Mouse (Mus musculus) neural tube, embryonic 15.5 days (tissue): ENCODE data around the gene Tex13b. TPM values are rescaled to one million over a fixed set of nuclear protein-coding genes. Genes with fewer than 3 reads are reported as not detected.
"Not testable (repeated sequence)": the region's sequence is repeated elsewhere in the genome, so short reads cannot be mapped to it uniquely, and the experiment has no call there.

ENCODE experiments used
- ATAC-seq: fragments of 200-750 bp; cut with Nextera tagmentation; 2 replicates; pipeline ENCODE4 v1.8.0; 2017; ENCODE audit warnings: mild to moderate bottlenecking, moderate TSS enrichment, moderate library complexity; ENCODE audit not compliant: low FRiP score
- H3K27ac ChIP-seq: fragments of 300-500 bp; sonication (generic); replicated peaks from 2 replicates; pipeline ENCODE4 v1.5.1; 2015; ENCODE audit warnings: mild to moderate bottlenecking, inconsistent platforms
- H3K27me3 ChIP-seq: fragments of 300-500 bp; sonication (generic); replicated peaks from 2 replicates; pipeline ENCODE4 v1.6.1; 2015; ENCODE audit warnings: inconsistent platforms
- H3K36me3 ChIP-seq: fragments of 300-500 bp; sonication (generic); 2 replicates; pipeline ENCODE4 v1.6.1; 2015; ENCODE audit warnings: inconsistent platforms
- H3K4me1 ChIP-seq: fragments of 300-500 bp; sonication (generic); 2 replicates; pipeline ENCODE4 v1.6.1; 2015; ENCODE audit warnings: inconsistent platforms
- H3K4me2 ChIP-seq: fragments of 300-500 bp; sonication (generic); 2 replicates; pipeline ENCODE4 v1.6.1; 2015; ENCODE audit warnings: inconsistent platforms, mild to moderate bottlenecking, moderate library complexity
- H3K4me3 ChIP-seq: fragments of 300-500 bp; sonication (generic); replicated peaks from 2 replicates; pipeline ENCODE4 v1.5.1; 2015; ENCODE audit warnings: mild to moderate bottlenecking, inconsistent platforms
- H3K9ac ChIP-seq: fragments of 300-500 bp; sonication (generic); replicated peaks from 2 replicates; pipeline ENCODE4 v1.6.1; 2015; ENCODE audit warnings: mild to moderate bottlenecking, inconsistent platforms
- H3K9me3 ChIP-seq: fragments of 300-500 bp; sonication (generic); replicated peaks from 2 replicates; pipeline ENCODE4 v1.6.1; 2016; ENCODE audit warnings: inconsistent platforms
- WGBS: fragments of 180-500 bp; shearing (Covaris S2); methylation state at CpG from one replicate; pipeline ENCODE4 v1.1.7; 2015; ENCODE audit warnings: mixed read lengths; 5-methylcytosine and 5-hydroxymethylcytosine counted together
- polyA plus RNA-seq: library from polyadenylated mRNA; unstranded; fragments of >200 nt; fragmentation: Nextera tagmentation; extraction: Ambion mirVana; gene quantifications from 2 replicates; pipeline ENCODE4 v1.2.1, GENCODE M21; 2015

Gene Tex13b
- polyA plus RNA-seq, result not detected in 2 replicates

- 93% methylated on average over 22 of the region's 22 CpGs for WGBS
- Histone ChIP-seq H3K27me3 (peaks cover 5% of the 10 kb centered on the region; the same call in 1 of the 2 replicates), H3K27ac (no peak within 1 kb of the TSS), H3K9me3 (no peaks in the 10 kb centered on the region), H3K4me3 (no peak within 1 kb of the TSS), H3K4me2 (no peak within 1 kb of the TSS), H3K9ac (no peak within 1 kb of the TSS), H3K36me3 (no peaks in the 10 kb centered on the region), H3K4me1 (no peaks in the 10 kb centered on the region)
- no peak for ATAC-seq
These were observed at the start of gene Tex13b for GRCm38 (mm10) chrX:140813312-140814006. Gene Tex13b, minus strand, starts transcription at chrX:140813433.

- Histone ChIP-seq H3K4me2 (no peak overlapping the region), H3K27ac (no peak overlapping the region), H3K27me3 (peaks cover 6% of the 10 kb centered on the region; the same call in 1 of the 2 replicates), H3K4me3 (no peak overlapping the region), H3K9me3 (no peaks in the 10 kb centered on the region), H3K9ac (no peak overlapping the region), H3K4me1 (no peaks in the 10 kb centered on the region), H3K36me3 (no peaks in the 10 kb centered on the region)
- 94% methylated on average over 6 of the region's 6 CpGs for WGBS
- ATAC-seq, result no peak
These were observed 49.5 kb upstream of the Tex13b start for GRCm38 (mm10) chrX:140862760-140863159.

- Histone ChIP-seq H3K4me1 (no peaks in the 10 kb centered on the region), H3K4me3 (no peak overlapping the region), H3K27me3 (0 out of 2 replicates have a peak, but pooled peaks cover 2% of the 10 kb centered on the region), H3K9ac (no peak overlapping the region), H3K27ac (no peak overlapping the region), H3K9me3 (no peaks in the 10 kb centered on the region), H3K4me2 (no peak overlapping the region), H3K36me3 (no peaks in the 10 kb centered on the region)
- 34% methylated on average over 2 of the region's 2 CpGs for WGBS
- ATAC-seq, result no peak
These were observed 44.2 kb upstream of the Tex13b start for GRCm38 (mm10) chrX:140857445-140857844.

GRCm38 (mm10) chrX:140857040-140857439 lies 43.8 kb upstream of the Tex13b start:
- not testable (repeated sequence) for H3K27me3 ChIP-seq, H3K9me3 ChIP-seq, H3K4me1 ChIP-seq, H3K9ac ChIP-seq, H3K4me3 ChIP-seq, ATAC-seq, H3K36me3 ChIP-seq, H3K4me2 ChIP-seq, H3K27ac ChIP-seq
- 62% methylated on average over 5 of the region's 5 CpGs for WGBS

GRCm38 (mm10) chrX:140854561-140854960 lies 41.3 kb upstream of the Tex13b start:
- H3K4me2 ChIP-seq, result no peak overlapping the region
- ATAC-seq, result no peak
- no peaks in the 10 kb centered on the region for H3K36me3 ChIP-seq
- H3K9ac ChIP-seq, result no peak overlapping the region
- H3K27ac ChIP-seq, result no peak overlapping the region
- H3K4me3 ChIP-seq, result no peak overlapping the region
- H3K4me1 ChIP-seq, result no peaks in the 10 kb centered on the region
- WGBS, result 65% methylated on average over 3 of the region's 3 CpGs
- H3K9me3 ChIP-seq, result no peaks in the 10 kb centered on the region
- 0 out of 2 replicates have a peak, but pooled peaks cover 2% of the 10 kb centered on the region for H3K27me3 ChIP-seq

- not testable (repeated sequence) for H3K9me3 ChIP-seq, H3K4me3 ChIP-seq, H3K4me2 ChIP-seq, H3K27ac ChIP-seq, ATAC-seq, H3K9ac ChIP-seq, H3K36me3 ChIP-seq, H3K27me3 ChIP-seq, H3K4me1 ChIP-seq
- no CpG with 5 or more reads among the region's 1 CpGs for WGBS
These were observed 32.2 kb upstream of the Tex13b start for GRCm38 (mm10) chrX:140845401-140845800.

GRCm38 (mm10) chrX:140839887-140840286 lies 26.7 kb upstream of the Tex13b start:
- Histone ChIP-seq H3K27ac (no peak overlapping the region), H3K4me3 (no peak overlapping the region), H3K9ac (no peak overlapping the region), H3K9me3 (no peaks in the 10 kb centered on the region), H3K27me3 (peaks cover 9% of the 10 kb centered on the region), H3K4me2 (no peak overlapping the region), H3K36me3 (no peaks in the 10 kb centered on the region), H3K4me1 (no peaks in the 10 kb centered on the region)
- 66% methylated on average over 4 of the region's 4 CpGs for WGBS
- ATAC-seq, result no peak

- Histone ChIP-seq H3K4me1 (no peaks in the 10 kb centered on the region), H3K9ac (no peak overlapping the region), H3K9me3 (no peaks in the 10 kb centered on the region), H3K36me3 (no peaks in the 10 kb centered on the region), H3K4me3 (no peak overlapping the region), H3K27ac (no peak overlapping the region), H3K27me3 (peaks cover 9% of the 10 kb centered on the region), H3K4me2 (no peak overlapping the region)
- 85% methylated on average over 3 of the region's 3 CpGs for WGBS
- ATAC-seq, result no peak
These were observed 24.8 kb upstream of the Tex13b start for GRCm38 (mm10) chrX:140838077-140838476.

GRCm38 (mm10) chrX:140831706-140832105 lies 18.5 kb upstream of the Tex13b start:
- H3K27ac ChIP-seq, result no peak overlapping the region
- WGBS, result 67% methylated on average over 4 of the region's 4 CpGs
- H3K4me1 ChIP-seq, result no peaks in the 10 kb centered on the region
- peaks cover 10% of the 10 kb centered on the region; the same call in 1 of the 2 replicates for H3K27me3 ChIP-seq
- no peak overlapping the region for H3K4me3 ChIP-seq
- no peaks in the 10 kb centered on the region for H3K9me3 ChIP-seq
- no peak overlapping the region for H3K9ac ChIP-seq
- H3K4me2 ChIP-seq, result no peak overlapping the region
- no peak for ATAC-seq
- no peaks in the 10 kb centered on the region for H3K36me3 ChIP-seq

GRCm38 (mm10) chrX:140822295-140822694 lies 9.1 kb upstream of the Tex13b start:
- WGBS, result 81% methylated on average over 17 of the region's 17 CpGs
- Histone ChIP-seq H3K4me3 (no peak overlapping the region), H3K36me3 (no peaks in the 10 kb centered on the region), H3K4me1 (no peaks in the 10 kb centered on the region), H3K9ac (no peak overlapping the region), H3K27ac (no peak overlapping the region), H3K27me3 (0 out of 2 replicates have a peak, but pooled peaks cover 6% of the 10 kb centered on the region), H3K4me2 (no peak overlapping the region), H3K9me3 (no peaks in the 10 kb centered on the region)
- ATAC-seq, result no peak

- Histone ChIP-seq H3K36me3 (no peaks in the 10 kb centered on the region), H3K9ac (no peak overlapping the region), H3K27me3 (0 out of 2 replicates have a peak, but pooled peaks cover 7% of the 10 kb centered on the region), H3K27ac (no peak overlapping the region), H3K4me2 (no peak overlapping the region), H3K4me3 (no peak overlapping the region), H3K9me3 (no peaks in the 10 kb centered on the region), H3K4me1 (no peaks in the 10 kb centered on the region)
- 80% methylated on average over 2 of the region's 2 CpGs for WGBS
- ATAC-seq, result no peak
These were observed 7.9 kb downstream of the Tex13b start for GRCm38 (mm10) chrX:140805340-140805739.

GRCm38 (mm10) chrX:140769794-140770193 lies 43.4 kb downstream of the Tex13b start:
- Histone ChIP-seq H3K27ac (no peak overlapping the region), H3K9me3 (no peaks in the 10 kb centered on the region), H3K27me3 (0 out of 2 replicates have a peak, but pooled peaks cover 6% of the 10 kb centered on the region), H3K4me1 (no peaks in the 10 kb centered on the region), H3K36me3 (no peaks in the 10 kb centered on the region), H3K4me3 (no peak overlapping the region), H3K9ac (no peak overlapping the region), H3K4me2 (no peak overlapping the region)
- WGBS, result 79% methylated on average over 1 of the region's 1 CpGs
- no peak for ATAC-seq
